Mouse (Mus musculus): ENCODE data around the gene B3gat3.

DNA sequence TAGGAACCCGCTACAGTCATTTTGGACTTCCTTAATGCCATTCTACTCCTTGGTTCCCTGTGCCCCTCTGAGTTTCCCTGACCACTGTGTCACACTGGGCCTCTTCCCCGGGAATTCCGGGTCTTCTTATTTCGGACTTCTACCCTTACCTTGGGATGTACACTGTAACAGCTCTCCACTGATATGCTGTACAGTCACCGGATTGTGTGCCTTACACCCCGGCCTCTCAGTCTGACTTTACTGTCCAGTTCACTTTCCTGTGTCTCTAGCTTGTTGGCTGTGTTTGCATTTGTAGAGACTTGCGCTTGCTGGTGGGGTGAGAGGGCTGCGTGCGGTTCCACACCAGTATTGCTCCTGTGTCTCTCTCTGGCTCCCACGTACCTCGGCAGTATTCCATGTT, 9.9 kb downstream of the B3gat3 start:
- TF ChIP-seq CTCF (IDR thresholded peaks at IDR 0.05; ENCODE audit: borderline replicate concordance, insufficient read depth, low read length) (no peak), POLR2A (IDR thresholded peaks at IDR 0.05; ENCODE audit: low read depth, low read length) (no peak)

All from embryonic fibroblast, embryonic 13.5 days (primary cell).